Mouse (Mus musculus) MEL (cell line): Measurements from ENCODE around the gene Ebf3.

Experiments
- GATA1 ChIP-seq: IDR thresholded peaks from 2 replicates; pipeline ENCODE4 v1.6.1; 2011; ENCODE audit warnings: low read depth, low read length, improper control_type of control experiment
- MAFK ChIP-seq: IDR thresholded peaks from 2 replicates; pipeline ENCODE4 v1.6.1; 2011; ENCODE audit warnings: low read depth, mild to moderate bottlenecking, low read length, improper control_type of control experiment, borderline replicate concordance
- POLR2A ChIP-seq, 2 experiments: IDR thresholded peaks; 2 replicates each; pipeline ENCODE4 v1.6.1; 2011 to 2012; ENCODE audit warnings: low read length in 2 of 2, mild to moderate bottlenecking in 2 of 2, control low read depth in 1 of 2, improper control_type of control experiment in 1 of 2, low read depth in 1 of 2, moderate library complexity in 1 of 2; ENCODE audit not compliant: control insufficient read depth in 1 of 2, insufficient read depth in 1 of 2, poor library complexity in 1 of 2
- UBTF ChIP-seq: IDR thresholded peaks from 2 replicates; pipeline ENCODE4 v1.6.1; 2012; ENCODE audit warnings: low read depth, mild to moderate bottlenecking, inconsistent platforms, low read length, improper control_type of control experiment, moderate library complexity, borderline replicate concordance; ENCODE audit not compliant: insufficient read depth

GRCm38 (mm10) chr7:137218706-137219105 lies 95.5 kb downstream of the Ebf3 start:
- TF ChIP-seq UBTF (no peak), POLR2A (IDR thresholded peaks at IDR 0.05; ENCODE audit: control insufficient read depth in 1 of 2, insufficient read depth in 1 of 2, low read depth in 1 of 2, low read length in 2 of 2, poor library complexity in 1 of 2) (no peak), GATA1 (no peak), MAFK (no peak)
